Mouse (Mus musculus) CH12.LX (cell line): ENCODE measurements around the gene Stox2. TPM values are rescaled to one million over a fixed set of nuclear protein-coding genes. Genes with fewer than 3 reads are reported as not detected.

Experiments used
- DNase-seq: peaks from one replicate; pipeline ENCODE4 v3.0.0-alpha.2; 2013; ENCODE audit errors: extremely low read depth
- H3K27ac ChIP-seq: 2 replicates; pipeline ENCODE4 v1.5.1; 2012; ENCODE audit warnings: low read depth, mild to moderate bottlenecking, control low read depth, moderate library complexity; ENCODE audit not compliant: insufficient read depth
- H3K27me3 ChIP-seq: replicated peaks from 2 replicates; pipeline ENCODE3; 2012; ENCODE audit warnings: inconsistent platforms
- H3K36me3 ChIP-seq, 2 experiments: replicated peaks in 1 of 2; 2 replicates each; pipeline versions ENCODE3 to v1.6.1; 2012; ENCODE audit warnings: inconsistent platforms in 1 of 2, low read length in 1 of 2, mild to moderate bottlenecking in 1 of 2, mixed read lengths in 1 of 2, moderate library complexity in 1 of 2; ENCODE audit not compliant: control insufficient read depth in 1 of 2, insufficient read depth in 1 of 2
- H3K4me1 ChIP-seq, 2 experiments: 2 replicates each; pipeline ENCODE4 v1.6.1; 2012; ENCODE audit warnings: inconsistent platforms in 1 of 2, moderate library complexity in 1 of 2; ENCODE audit not compliant: insufficient read depth in 2 of 2, control insufficient read depth in 1 of 2
- H3K4me2 ChIP-seq: 2 replicates; pipeline ENCODE4 v1.6.1; 2012; ENCODE audit warnings: low read depth, mild to moderate bottlenecking, control low read depth; ENCODE audit not compliant: poor library complexity, insufficient read depth, severe bottlenecking
- H3K4me3 ChIP-seq, 3 experiments: fragments of 150-350 bp in 1 of 3; sonication (generic) in 1 of 3; replicated peaks in 1 of 3; 2 replicates each; pipeline versions ENCODE3 to v1.5.1; 2011 to 2012; ENCODE audit warnings: low read depth in 2 of 3, low read length in 2 of 3, mild to moderate bottlenecking in 2 of 3, moderate library complexity in 2 of 3, control low read depth in 1 of 3, improper control_type of control experiment in 1 of 3, inconsistent platforms in 1 of 3, mixed read lengths in 1 of 3; ENCODE audit not compliant: poor library complexity in 1 of 3
- H3K79me2 ChIP-seq: replicated peaks from 2 replicates; pipeline ENCODE4 v1.6.1; 2012; ENCODE audit warnings: mild to moderate bottlenecking, moderate library complexity; ENCODE audit not compliant: control insufficient read depth, poor library complexity, insufficient read depth, severe bottlenecking; ENCODE audit errors: extremely low read depth
- H3K9ac ChIP-seq: 2 replicates; pipeline ENCODE4 v1.6.1; 2012; ENCODE audit warnings: low read depth, mild to moderate bottlenecking, control low read depth, moderate library complexity; ENCODE audit not compliant: insufficient read depth
- H3K9me3 ChIP-seq: replicated peaks from 2 replicates; pipeline ENCODE3; 2012; ENCODE audit warnings: low read length, inconsistent platforms, mixed read lengths
- BHLHE40 ChIP-seq: IDR thresholded peaks from 2 replicates; pipeline ENCODE4 v1.6.1; 2011; ENCODE audit warnings: mild to moderate bottlenecking, low read depth, low read length, improper control_type of control experiment
- ELF1 ChIP-seq: IDR thresholded peaks from 2 replicates; pipeline ENCODE4 v1.6.1; 2014; ENCODE audit warnings: low read depth, mild to moderate bottlenecking, inconsistent platforms, low read length, improper control_type of control experiment
- EP300 ChIP-seq: IDR thresholded peaks from 2 replicates; pipeline ENCODE4 v1.6.1; 2011; ENCODE audit warnings: low read length, improper control_type of control experiment
- ETS1 ChIP-seq: conservative IDR thresholded peaks from 2 replicates; pipeline ENCODE4 v1.6.1; 2012; ENCODE audit warnings: low read depth, mild to moderate bottlenecking, inconsistent platforms, low read length, improper control_type of control experiment, moderate library complexity
- GABPA ChIP-seq: IDR thresholded peaks from 2 replicates; pipeline ENCODE4 v1.6.1; 2012; ENCODE audit warnings: low read depth, low read length, improper control_type of control experiment, inconsistent platforms; ENCODE audit not compliant: insufficient replicate concordance
- IRF4 ChIP-seq: IDR thresholded peaks from 2 replicates; pipeline ENCODE4 v1.6.1; 2014; ENCODE audit warnings: low read depth, mild to moderate bottlenecking, inconsistent platforms, low read length, improper control_type of control experiment
- JUN ChIP-seq: IDR thresholded peaks from 2 replicates; pipeline ENCODE4 v1.6.1; 2011; ENCODE audit warnings: low read depth, mild to moderate bottlenecking, low read length, improper control_type of control experiment, moderate library complexity; ENCODE audit not compliant: insufficient read depth
- KAT2A ChIP-seq: IDR thresholded peaks from 2 replicates; pipeline ENCODE4 v1.6.1; 2012; ENCODE audit warnings: low read length, improper control_type of control experiment, inconsistent platforms; ENCODE audit not compliant: insufficient replicate concordance
- MAFK ChIP-seq: IDR thresholded peaks from 2 replicates; pipeline ENCODE4 v1.6.1; 2011; ENCODE audit warnings: low read length, improper control_type of control experiment; ENCODE audit not compliant: insufficient replicate concordance
- MAX ChIP-seq: IDR thresholded peaks from 2 replicates; pipeline ENCODE4 v1.6.1; 2011; ENCODE audit warnings: low read length, improper control_type of control experiment
- POLR2A ChIP-seq: IDR thresholded peaks from 2 replicates; pipeline ENCODE4 v1.6.1; 2011; ENCODE audit warnings: low read depth, mild to moderate bottlenecking, improper control_type of control experiment, low read length
- POLR2AphosphoS2 ChIP-seq: IDR thresholded peaks from 2 replicates; pipeline ENCODE4 v1.6.1; 2011; ENCODE audit warnings: low read depth, low read length, improper control_type of control experiment
- RCOR1 ChIP-seq: conservative IDR thresholded peaks from 2 replicates; pipeline ENCODE4 v1.6.1; 2012; ENCODE audit warnings: low read depth, mild to moderate bottlenecking, inconsistent platforms, low read length, improper control_type of control experiment
- TCF12 ChIP-seq: IDR thresholded peaks from 2 replicates; pipeline ENCODE4 v1.6.1; 2014; ENCODE audit warnings: low read depth, mild to moderate bottlenecking, inconsistent platforms, low read length, improper control_type of control experiment
- ZNF384 ChIP-seq: IDR thresholded peaks from 2 replicates; pipeline ENCODE4 v1.6.1; 2012; ENCODE audit warnings: low read depth, low read length, improper control_type of control experiment, inconsistent platforms
- dilution Hi-C: fragments of 300-500 bp; cut with MboI; formaldehyde crosslinking; loops from 2 replicates; pipeline ENCODE4 v1.14.3; 2020; ENCODE audit warnings: low sequenced_read_pairs; ENCODE audit not compliant: extremely low pct_unique_long_range_greater_than_20kb, extremely low pct_ligation_motif_present
- in situ Hi-C: fragments of 300-500 bp; cut with MboI; formaldehyde crosslinking; loops from 3 replicates; pipeline ENCODE4 v1.14.3; 2019; ENCODE audit warnings: low sequenced_read_pairs, low pct_ligation_motif_present, low pct_unique_long_range_greater_than_20kb, mixed read lengths
- polyA plus RNA-seq: library from polyadenylated mRNA; unstranded; fragments of >175 nt; gene quantifications from 2 replicates; pipeline ENCODE4 v1.2.1, GENCODE M21; 2012; ENCODE audit warnings: low read depth; ENCODE audit not compliant: insufficient read length
- total RNA-seq, 2 experiments: library from RNA; depleted of rRNA; stranded (reverse); fragments of 300-350 nt in 1 of 2; fragments of >200 nt in 1 of 2; gene quantifications; 2 replicates each; pipeline ENCODE4 v1.2.3; 2012 to 2014

Stox2 gene
- total and polyA plus RNA-seq, 3 experiments = 0.23 to 1.0 (median 0.42) TPM

DNA sequence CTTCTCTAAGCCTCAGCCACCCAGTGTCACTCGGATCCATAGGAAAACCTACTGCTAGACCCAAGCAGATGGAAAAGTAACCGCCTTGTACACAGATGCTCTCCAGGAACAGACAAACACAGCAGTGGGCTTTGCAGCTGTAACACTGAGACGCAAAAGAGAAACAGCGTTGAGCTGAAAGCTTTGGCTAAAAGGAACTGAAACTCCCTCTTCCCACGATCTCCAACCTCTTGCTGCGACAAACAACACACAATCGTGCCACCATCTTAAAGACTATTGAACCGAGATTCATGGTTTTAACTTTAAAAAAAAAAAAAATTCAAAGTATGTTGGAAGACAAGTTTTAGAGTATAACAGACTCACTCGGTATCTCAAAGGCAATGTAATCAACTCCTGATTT lies 62.5 kb downstream of the Stox2 start:
- in situ Hi-C loops (loop anchor here (25.0 kb wide), 3 partner anchors 304 to 1096 kb away; partner anchors contain the start of genes Cenpu, Helt and Ing2), dilution Hi-C loops (no loop called here)
- Histone ChIP-seq H3K27ac (no peak overlapping the region), H3K9me3 (no peaks in the 10 kb centered on the region), H3K79me2 (no peaks in the 10 kb centered on the region), H3K4me1 (peaks cover 3 to 22% of the 10 kb centered on the region in 2 experiments; a peak in 3 of 4 replicates), H3K4me2 (peak overlapping the region; percentile 18), H3K4me3 (peak overlapping the region in 1 of 3 experiments; percentile 2), H3K36me3 (no peaks in the 10 kb centered on the region), H3K9ac (no peak overlapping the region), H3K27me3 (no peaks in the 10 kb centered on the region)
- TF ChIP-seq TCF12 (peak; percentile 30; the same call in 1 of the 2 replicates), BHLHE40 (0 out of 2 replicates have a peak, but pooled peaks have one; percentile 28), IRF4 (peak; percentile 94), MAX (no peak), ZNF384 (0 out of 2 replicates have a peak, but pooled peaks have one; percentile 22), EP300 (peak; percentile 89)
- DNase-seq = peak; percentile 58

DNA sequence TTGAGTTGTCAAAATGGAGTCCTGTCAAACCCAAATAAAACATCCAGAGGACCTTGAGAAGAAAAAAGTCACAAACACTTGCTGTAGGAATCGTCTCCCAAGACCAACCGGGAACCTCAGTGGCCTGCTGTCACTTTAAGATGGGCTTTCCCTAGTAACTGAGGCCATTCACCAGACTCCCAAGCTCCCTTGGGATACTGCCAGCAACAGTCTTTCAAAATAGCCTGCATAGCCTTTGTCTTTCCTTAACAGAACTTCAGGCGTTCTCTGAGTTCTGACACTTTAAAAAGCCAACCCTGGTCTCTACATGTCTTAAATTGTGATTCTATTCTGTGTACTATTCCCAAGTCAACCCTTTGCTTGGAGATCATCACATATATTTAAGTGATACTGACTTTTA lies 64.9 kb downstream of the Stox2 start:
- Histone ChIP-seq H3K36me3 (no peaks in the 10 kb centered on the region), H3K79me2 (no peaks in the 10 kb centered on the region), H3K4me2 (no peak overlapping the region), H3K9me3 (no peaks in the 10 kb centered on the region), H3K9ac (no peak overlapping the region), H3K4me3 (no peak overlapping the region), H3K27me3 (no peaks in the 10 kb centered on the region), H3K27ac (no peak overlapping the region), H3K4me1 (peaks cover 3 to 22% of the 10 kb centered on the region in 2 experiments; a peak in 3 of 4 replicates)
- DNase-seq = no peak
- dilution Hi-C loops = no loop called here
- in situ Hi-C loops = loop anchor here (25.0 kb wide), 3 partner anchors 306 to 1094 kb away; partner anchors contain the start of genes Cenpu, Helt and Ing2
- TF ChIP-seq EP300 = no peak
- TF ChIP-seq RCOR1 = no peak
- no peak for TF ChIP-seq TCF12
- TF ChIP-seq ELF1 = no peak
- TF ChIP-seq MAX = no peak
- TF ChIP-seq MAFK = no peak
- TF ChIP-seq GABPA = no peak
- no peak for TF ChIP-seq ETS1
- TF ChIP-seq KAT2A = no peak
- TF ChIP-seq POLR2A = no peak
- no peak for TF ChIP-seq JUN
- TF ChIP-seq POLR2AphosphoS2 = no peak
